Mouse (Mus musculus) ES-E14 (cell line): ENCODE results near the gene Atp8a1.

Source experiments
- CHD2 ChIP-seq: IDR thresholded peaks from 2 replicates; pipeline ENCODE4 v1.6.1; 2014; ENCODE audit warnings: mild to moderate bottlenecking, low read depth, low read length, inconsistent platforms
- HCFC1 ChIP-seq: IDR thresholded peaks from 2 replicates; pipeline ENCODE4 v1.6.1; 2012; ENCODE audit warnings: low read length, inconsistent platforms, borderline replicate concordance; ENCODE audit not compliant: insufficient read depth
- MAFK ChIP-seq: IDR thresholded peaks from 2 replicates; pipeline ENCODE4 v1.6.1; 2014; ENCODE audit warnings: mild to moderate bottlenecking, low read depth, low read length, inconsistent platforms; ENCODE audit not compliant: insufficient read depth
- ZC3H11A ChIP-seq: IDR thresholded peaks from 2 replicates; pipeline ENCODE4 v1.6.1; 2012; ENCODE audit warnings: low read depth, mild to moderate bottlenecking, inconsistent platforms, low read length, borderline replicate concordance
- ZNF384 ChIP-seq: IDR thresholded peaks from 2 replicates; pipeline ENCODE4 v1.6.1; 2012; ENCODE audit warnings: low read depth, low read length, inconsistent platforms

GRCm38 (mm10) chr5:67640596-67641312 is 206.5 kb downstream of the Atp8a1 start:
- TF ChIP-seq ZNF384 = no peak
- no peak for TF ChIP-seq CHD2
- TF ChIP-seq HCFC1 = no peak
- no peak for TF ChIP-seq ZC3H11A
- no peak for TF ChIP-seq MAFK
